Mouse (Mus musculus): ENCODE data around the gene Zc3h12d. TPM values are rescaled to one million over a fixed set of nuclear protein-coding genes. Genes with fewer than 3 reads are reported as not detected.

The Zc3h12d gene
- total and polyA plus RNA-seq, 3 experiments: 11.8 to 28.0 (median 16.3) TPM

DNA sequence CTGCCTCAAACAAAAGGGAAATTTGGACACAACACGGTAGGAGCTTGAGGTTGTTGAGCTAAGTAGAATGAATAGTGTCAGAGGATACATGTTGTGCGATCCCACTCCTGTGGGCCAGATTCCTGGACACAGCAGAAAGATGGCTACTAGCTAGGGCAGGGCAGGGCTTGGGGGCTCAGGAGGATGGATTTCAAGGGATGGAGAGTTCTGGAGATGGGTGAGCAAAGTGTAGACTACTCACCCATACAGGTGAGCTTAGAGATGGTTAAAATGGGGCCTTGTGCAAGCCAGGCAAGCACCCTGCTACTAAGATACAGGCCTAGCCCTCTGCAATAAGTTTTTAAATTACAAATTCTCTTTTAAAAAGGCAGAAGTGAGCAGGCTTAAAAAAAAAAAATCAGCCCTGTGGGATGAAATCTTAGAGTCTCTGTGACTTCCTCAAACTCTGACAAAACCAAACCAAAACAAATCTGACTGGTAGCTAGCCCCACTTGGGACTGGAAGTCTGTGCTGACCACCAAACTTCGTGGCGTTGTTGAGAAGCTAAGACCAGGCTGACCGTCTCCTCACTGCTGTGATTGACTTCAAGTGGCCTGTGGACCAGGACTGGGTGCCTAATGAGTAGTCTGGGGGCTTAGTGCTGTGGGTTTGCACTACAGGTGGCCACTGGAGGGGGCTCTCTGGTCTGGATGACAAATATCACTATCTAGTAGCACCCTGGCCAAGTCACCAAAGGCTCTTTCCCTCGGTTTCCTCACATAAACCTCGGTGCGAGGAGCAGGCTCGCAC lies 1.3 kb downstream of the Zc3h12d start:
- Histone ChIP-seq H3K4me1 (ENCODE audit: control insufficient read depth in 1 of 2, insufficient read depth in 2 of 2) (peaks cover 40 to 63% of the 10 kb centered on the region in 2 experiments), H3K79me2 (replicated peaks; ENCODE audit: control insufficient read depth, extremely low read depth, insufficient read depth, poor library complexity, severe bottlenecking) (no peaks in the 10 kb centered on the region), H3K9ac (ENCODE audit: insufficient read depth, low read depth) (peak overlapping the region; percentile 84), H3K27me3 (replicated peaks) (no peaks in the 10 kb centered on the region), H3K4me3 (replicated peaks in 1 of 3; ENCODE audit: low read depth in 2 of 3, low read length in 2 of 3, poor library complexity in 1 of 3) (peak overlapping the region in 2 of 3 experiments; percentile 13 to 51), H3K9me3 (replicated peaks; ENCODE audit: low read length) (no peaks in the 10 kb centered on the region), H3K4me2 (ENCODE audit: insufficient read depth, low read depth, poor library complexity, severe bottlenecking) (peak overlapping the region; percentile 96), H3K27ac (ENCODE audit: insufficient read depth, low read depth) (peak overlapping the region; percentile 95), H3K36me3 (replicated peaks in 1 of 2; ENCODE audit: control insufficient read depth in 1 of 2, insufficient read depth in 1 of 2, low read length in 1 of 2) (peaks cover 0 to 9% of the 10 kb centered on the region in 2 experiments)
- 0 out of 2 replicates have a peak, but pooled peaks have one; percentile 19 for TF ChIP-seq JUND (conservative IDR thresholded peaks at IDR 0.05; ENCODE audit: low read depth, low read length)
- 0 out of 2 replicates have a peak, but pooled peaks have one; percentile 24 for TF ChIP-seq NELFE (IDR thresholded peaks at IDR 0.05; ENCODE audit: low read depth, low read length)
- TF ChIP-seq MEF2A (IDR thresholded peaks at IDR 0.05; ENCODE audit: borderline replicate concordance, low read depth, low read length): peak; percentile 49; the same call in 1 of the 2 replicates
- no peak for TF ChIP-seq ETS1 (conservative IDR thresholded peaks at IDR 0.05; ENCODE audit: low read depth, low read length)
- peak in 1 of 2 experiments; percentile 70; a peak in 2 of 4 replicates for TF ChIP-seq CTCF (conservative IDR thresholded peaks at IDR 0.05 in 1 of 2, IDR thresholded peaks at IDR 0.05 in 1 of 2; ENCODE audit: low read depth in 2 of 2, low read length in 2 of 2)
- TF ChIP-seq POLR2A (IDR thresholded peaks at IDR 0.05; ENCODE audit: low read depth, low read length): 0 out of 2 replicates have a peak, but pooled peaks have one; percentile 19
- peak; percentile 57 for TF ChIP-seq SMC3 (IDR thresholded peaks at IDR 0.05; ENCODE audit: low read depth, low read length)
- no peak for TF ChIP-seq MAFK (IDR thresholded peaks at IDR 0.05; ENCODE audit: insufficient replicate concordance, low read length)
- TF ChIP-seq ZNF384 (IDR thresholded peaks at IDR 0.05; ENCODE audit: low read depth, low read length): peak; percentile 77
- TF ChIP-seq TCF12 (IDR thresholded peaks at IDR 0.05; ENCODE audit: low read depth, low read length): peak; percentile 57; the same call in 1 of the 2 replicates
- peak; percentile 65 for TF ChIP-seq RAD21 (IDR thresholded peaks at IDR 0.05; ENCODE audit: low read depth, low read length)
- TF ChIP-seq USF1 (IDR thresholded peaks at IDR 0.05; ENCODE audit: low read depth, low read length): no peak
- TF ChIP-seq ZMIZ1 (IDR thresholded peaks at IDR 0.05; ENCODE audit: low read depth, low read length): 0 out of 2 replicates have a peak, but pooled peaks have one; percentile 2
- DNase-seq (ENCODE audit: extremely low read depth): peak; percentile 65
- in situ Hi-C loops (cut with MboI; ENCODE audit: low pct_ligation_motif_present, low pct_unique_long_range_greater_than_20kb, low sequenced_read_pairs): loop anchor here (25.0 kb wide), 1 partner anchor 1129 kb away; no protein-coding TSS in a partner anchor
- dilution Hi-C loops (cut with MboI; ENCODE audit: extremely low pct_ligation_motif_present, extremely low pct_unique_long_range_greater_than_20kb, low sequenced_read_pairs): no loop called here

DNA sequence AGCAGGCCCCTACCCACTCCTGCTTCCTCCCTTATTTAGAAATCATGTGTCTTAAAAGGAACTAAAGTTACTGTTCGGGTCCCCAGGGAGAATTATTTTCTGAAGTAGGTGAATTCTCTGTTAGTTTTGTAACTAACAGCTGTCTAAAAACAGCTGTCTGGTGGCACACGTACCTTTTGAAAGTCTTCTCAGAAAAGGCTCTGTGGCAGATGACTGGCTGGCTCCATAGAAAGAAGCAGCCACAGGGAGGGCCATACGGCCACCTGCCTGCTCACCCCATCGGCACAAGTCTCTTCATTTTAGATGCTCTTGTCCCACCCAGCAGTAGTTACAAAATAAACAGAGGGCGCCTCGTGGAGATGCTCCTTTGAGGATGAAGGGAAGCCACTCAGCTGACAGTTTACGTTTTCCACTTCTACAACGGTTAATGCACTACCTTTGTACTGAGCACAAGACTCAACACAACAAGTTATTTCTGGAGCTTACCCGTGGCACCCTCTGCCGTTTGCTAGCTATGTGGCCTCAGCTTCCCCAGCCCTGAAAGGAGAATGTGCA lies 2.5 kb downstream of the Zc3h12d start:
- dilution Hi-C loops (cut with MboI; ENCODE audit: extremely low pct_ligation_motif_present, extremely low pct_unique_long_range_greater_than_20kb, low sequenced_read_pairs): no loop called here
- Histone ChIP-seq H3K9ac (ENCODE audit: insufficient read depth, low read depth) (peak overlapping the region; percentile 84), H3K4me1 (ENCODE audit: control insufficient read depth in 1 of 2, insufficient read depth in 2 of 2) (peaks cover 40 to 72% of the 10 kb centered on the region in 2 experiments), H3K9me3 (replicated peaks; ENCODE audit: low read length) (no peaks in the 10 kb centered on the region), H3K27me3 (replicated peaks) (no peaks in the 10 kb centered on the region), H3K27ac (ENCODE audit: insufficient read depth, low read depth) (peak overlapping the region; percentile 95), H3K79me2 (replicated peaks; ENCODE audit: control insufficient read depth, extremely low read depth, insufficient read depth, poor library complexity, severe bottlenecking) (peaks cover under 1% of the 10 kb centered on the region; the same call in 1 of the 2 replicates), H3K36me3 (replicated peaks in 1 of 2; ENCODE audit: control insufficient read depth in 1 of 2, insufficient read depth in 1 of 2, low read length in 1 of 2) (peaks cover 0 to 5% of the 10 kb centered on the region in 2 experiments), H3K4me3 (replicated peaks in 1 of 3; ENCODE audit: low read depth in 2 of 3, low read length in 2 of 3, poor library complexity in 1 of 3) (peak overlapping the region; percentile 10 to 37 (median 21)), H3K4me2 (ENCODE audit: insufficient read depth, low read depth, poor library complexity, severe bottlenecking) (peak overlapping the region; percentile 96)
- DNase-seq (ENCODE audit: extremely low read depth): peak; percentile 82
- in situ Hi-C loops (cut with MboI; ENCODE audit: low pct_ligation_motif_present, low pct_unique_long_range_greater_than_20kb, low sequenced_read_pairs): loop anchor here (25.0 kb wide), 1 partner anchor 1128 kb away; no protein-coding TSS in a partner anchor
- peak; percentile 55 for TF ChIP-seq NELFE (IDR thresholded peaks at IDR 0.05; ENCODE audit: low read depth, low read length)
- peak; percentile 61; the same call in 1 of the 2 replicates for TF ChIP-seq TBP (conservative IDR thresholded peaks at IDR 0.05; ENCODE audit: low read depth, low read length)
- TF ChIP-seq UBTF (IDR thresholded peaks at IDR 0.05; ENCODE audit: low read depth, low read length): no peak
- no peak for TF ChIP-seq ZNF384 (IDR thresholded peaks at IDR 0.05; ENCODE audit: low read depth, low read length)
- peak; percentile 78 for TF ChIP-seq EP300 (IDR thresholded peaks at IDR 0.05; ENCODE audit: low read length)
- TF ChIP-seq MEF2A (IDR thresholded peaks at IDR 0.05; ENCODE audit: borderline replicate concordance, low read depth, low read length): peak; percentile 91
- no peak for TF ChIP-seq JUN (IDR thresholded peaks at IDR 0.05; ENCODE audit: insufficient read depth, low read depth, low read length)
- TF ChIP-seq IRF4 (IDR thresholded peaks at IDR 0.05; ENCODE audit: low read depth, low read length): no peak; the same call in 1 of the 2 replicates
- TF ChIP-seq BHLHE40 (IDR thresholded peaks at IDR 0.05; ENCODE audit: low read depth, low read length): peak; percentile 95
- TF ChIP-seq E2F4 (IDR thresholded peaks at IDR 0.05; ENCODE audit: insufficient replicate concordance, low read depth, low read length): no peak
- TF ChIP-seq HCFC1 (IDR thresholded peaks at IDR 0.05; ENCODE audit: low read depth, low read length): no peak; the same call in 1 of the 2 replicates
- no peak for TF ChIP-seq RCOR1 (conservative IDR thresholded peaks at IDR 0.05; ENCODE audit: low read depth, low read length)
- no peak; the same call in 1 of the 2 replicates for TF ChIP-seq RAD21 (IDR thresholded peaks at IDR 0.05; ENCODE audit: low read depth, low read length)
- TF ChIP-seq ZC3H11A (IDR thresholded peaks at IDR 0.05; ENCODE audit: low read depth, low read length): no peak
- TF ChIP-seq SIN3A (IDR thresholded peaks at IDR 0.05; ENCODE audit: low read length): peak; percentile 93
- peak; percentile 99 for TF ChIP-seq ETS1 (conservative IDR thresholded peaks at IDR 0.05; ENCODE audit: low read depth, low read length)
- peak; percentile 28 for TF ChIP-seq SMC3 (IDR thresholded peaks at IDR 0.05; ENCODE audit: low read depth, low read length)
- TF ChIP-seq NRF1 (IDR thresholded peaks at IDR 0.05; ENCODE audit: low read depth, low read length): no peak
- TF ChIP-seq MYC (IDR thresholded peaks at IDR 0.05; ENCODE audit: low read depth, low read length): no peak; the same call in 1 of the 2 replicates
- peak; percentile 91 for TF ChIP-seq TCF12 (IDR thresholded peaks at IDR 0.05; ENCODE audit: low read depth, low read length)
- TF ChIP-seq GABPA (IDR thresholded peaks at IDR 0.05; ENCODE audit: insufficient replicate concordance, low read depth, low read length): no peak
